Mouse (Mus musculus) hindbrain, embryonic 11.5 days (tissue): Measurements from ENCODE around the gene Plcl1. TPM values are rescaled to one million over a fixed set of nuclear protein-coding genes. Genes with fewer than 3 reads are reported as not detected.

Experiments
- ATAC-seq: fragments of 200-750 bp; cut with Nextera tagmentation; 2 replicates; pipeline ENCODE4 v1.8.0; 2017; ENCODE audit warnings: mild to moderate bottlenecking, moderate TSS enrichment, moderate library complexity; ENCODE audit not compliant: low FRiP score
- DNase-seq: peaks from one replicate; pipeline ENCODE4 v3.0.0-alpha.2; 2015; ENCODE audit warnings: low spot score
- H3K27ac ChIP-seq: fragments of 300-500 bp; sonication (generic); 2 replicates; pipeline ENCODE4 v1.5.1; 2014; ENCODE audit warnings: mild to moderate bottlenecking, low read depth, low read length
- H3K27me3 ChIP-seq: fragments of 300-500 bp; sonication (generic); 2 replicates; pipeline ENCODE4 v1.6.1; 2014; ENCODE audit warnings: mild to moderate bottlenecking, low read length, moderate library complexity, mixed read lengths; ENCODE audit not compliant: control insufficient read depth, insufficient read depth
- H3K36me3 ChIP-seq: fragments of 300-500 bp; sonication (generic); 2 replicates; pipeline ENCODE4 v1.6.1; 2014; ENCODE audit warnings: mild to moderate bottlenecking, low read length, moderate library complexity, mixed read lengths; ENCODE audit not compliant: control insufficient read depth, insufficient read depth
- H3K4me1 ChIP-seq: fragments of 300-500 bp; sonication (generic); replicated peaks from 2 replicates; pipeline ENCODE4 v1.6.1; 2014; ENCODE audit warnings: low read length, mixed read lengths; ENCODE audit not compliant: control insufficient read depth, insufficient read depth
- H3K4me2 ChIP-seq: fragments of 300-500 bp; sonication (generic); replicated peaks from 2 replicates; pipeline ENCODE4 v1.6.1; 2014; ENCODE audit warnings: mild to moderate bottlenecking, low read depth, low read length
- H3K4me3 ChIP-seq: fragments of 300-500 bp; sonication (generic); 2 replicates; pipeline ENCODE4 v1.5.1; 2014; ENCODE audit warnings: low read depth, low read length
- H3K9ac ChIP-seq: fragments of 300-500 bp; sonication (generic); 2 replicates; pipeline ENCODE4 v1.6.1; 2014; ENCODE audit warnings: low read depth, low read length
- H3K9me3 ChIP-seq: fragments of 300-500 bp; sonication (generic); 2 replicates; pipeline ENCODE4 v1.6.1; 2016; ENCODE audit warnings: low read length; ENCODE audit not compliant: control insufficient read depth
- WGBS: fragments of 180-500 bp; shearing (Covaris S2); extraction: QIAGEN DNeasy Blood & Tissue Kit; methylation state at CpG from one replicate; pipeline ENCODE4 v1.1.7; 2014; 5-methylcytosine and 5-hydroxymethylcytosine counted together
- polyA plus RNA-seq: library from polyadenylated mRNA; unstranded; fragments of >200 nt; fragmentation: Nextera tagmentation; extraction: Ambion mirVana; gene quantifications from 2 replicates; pipeline ENCODE4 v1.2.1, GENCODE M21; 2014

Plcl1 gene
- polyA plus RNA-seq, 1 experiment from 2014 or later: 2.8 TPM

- Histone ChIP-seq H3K9me3 (no peaks in the 10 kb centered on the region), H3K36me3 (no peaks in the 10 kb centered on the region), H3K27me3 (no peaks in the 10 kb centered on the region), H3K27ac (peak overlapping the region; percentile 59), H3K4me2 (no peak overlapping the region), H3K4me3 (no peak overlapping the region), H3K9ac (0 out of 2 replicates have a peak overlapping the region, but pooled peaks have one; percentile 25), H3K4me1 (no peaks in the 10 kb centered on the region)
- ATAC-seq (peak; percentile 90), DNase-seq (peak; percentile 51)
- WGBS: 29% methylated on average over 11 of the region's 11 CpGs
Measured at GRCm38 (mm10) chr1:55665828-55666673, 260.3 kb downstream of the Plcl1 start.

- ATAC-seq (peak; percentile 28; the same call in 1 of the 2 replicates), DNase-seq (no peak)
- Histone ChIP-seq H3K27ac (peak overlapping the region; percentile 59), H3K27me3 (no peaks in the 10 kb centered on the region), H3K4me3 (no peak overlapping the region), H3K9me3 (no peaks in the 10 kb centered on the region), H3K4me2 (no peak overlapping the region), H3K9ac (no peak overlapping the region), H3K36me3 (no peaks in the 10 kb centered on the region), H3K4me1 (no peaks in the 10 kb centered on the region)
- WGBS: 48% methylated on average over 5 of the region's 5 CpGs
Measured at GRCm38 (mm10) chr1:55666798-55667197, 261.1 kb downstream of the Plcl1 start.

- H3K9ac ChIP-seq: no peak overlapping the region
- H3K36me3 ChIP-seq: no peaks in the 10 kb centered on the region
- H3K4me3 ChIP-seq: no peak overlapping the region
- H3K27me3 ChIP-seq: no peaks in the 10 kb centered on the region
- 65% methylated on average over 4 of the region's 4 CpGs for WGBS
- ATAC-seq (no peak), DNase-seq (no peak)
- H3K4me2 ChIP-seq: no peak overlapping the region
- H3K4me1 ChIP-seq: no peaks in the 10 kb centered on the region
- H3K27ac ChIP-seq: no peak overlapping the region
- H3K9me3 ChIP-seq: no peaks in the 10 kb centered on the region
Measured at GRCm38 (mm10) chr1:55668622-55669237, 263.0 kb downstream of the Plcl1 start.

- no peak overlapping the region for H3K4me3 ChIP-seq
- ATAC-seq: no peak
- H3K27me3 ChIP-seq: no peaks in the 10 kb centered on the region
- no peaks in the 10 kb centered on the region for H3K36me3 ChIP-seq
- H3K4me2 ChIP-seq: no peak overlapping the region
- H3K4me1 ChIP-seq: no peaks in the 10 kb centered on the region
- 93% methylated on average over 3 of the region's 3 CpGs for WGBS
- no peaks in the 10 kb centered on the region for H3K9me3 ChIP-seq
- H3K9ac ChIP-seq: no peak overlapping the region
- no peak overlapping the region for H3K27ac ChIP-seq
- no peak for DNase-seq
Measured at GRCm38 (mm10) chr1:55682676-55683075, 277.0 kb downstream of the Plcl1 start.

GRCm38 (mm10) chr1:55686261-55686660, 280.5 kb downstream of the Plcl1 start:
- no peaks in the 10 kb centered on the region for H3K36me3 ChIP-seq
- WGBS: 80% methylated on average over 5 of the region's 5 CpGs
- no peak overlapping the region for H3K9ac ChIP-seq
- no peaks in the 10 kb centered on the region for H3K27me3 ChIP-seq
- no peak overlapping the region for H3K27ac ChIP-seq
- no peak for ATAC-seq
- H3K9me3 ChIP-seq: no peaks in the 10 kb centered on the region
- DNase-seq: no peak
- H3K4me1 ChIP-seq: no peaks in the 10 kb centered on the region
- no peak overlapping the region for H3K4me2 ChIP-seq
- H3K4me3 ChIP-seq: no peak overlapping the region

- Histone ChIP-seq H3K4me3 (no peak overlapping the region), H3K27me3 (no peaks in the 10 kb centered on the region), H3K36me3 (no peaks in the 10 kb centered on the region), H3K27ac (no peak overlapping the region), H3K4me1 (no peaks in the 10 kb centered on the region), H3K9me3 (no peaks in the 10 kb centered on the region), H3K9ac (no peak overlapping the region), H3K4me2 (no peak overlapping the region)
- ATAC-seq (no peak), DNase-seq (no peak)
- 87% methylated on average over 10 of the region's 10 CpGs for WGBS
Measured at GRCm38 (mm10) chr1:55693636-55694220, 288.0 kb downstream of the Plcl1 start.

GRCm38 (mm10) chr1:55696206-55696605, 290.5 kb downstream of the Plcl1 start:
- Histone ChIP-seq H3K9me3 (no peaks in the 10 kb centered on the region), H3K27ac (no peak overlapping the region), H3K4me2 (no peak overlapping the region), H3K36me3 (no peaks in the 10 kb centered on the region), H3K9ac (no peak overlapping the region), H3K4me3 (no peak overlapping the region), H3K4me1 (no peaks in the 10 kb centered on the region), H3K27me3 (no peaks in the 10 kb centered on the region)
- DNase-seq (no peak), ATAC-seq (no peak)
- 94% methylated on average over 5 of the region's 5 CpGs for WGBS

GRCm38 (mm10) chr1:55699393-55699970, 293.8 kb downstream of the Plcl1 start:
- H3K27me3 ChIP-seq: no peaks in the 10 kb centered on the region; the same call in 1 of the 2 replicates
- DNase-seq (no peak), ATAC-seq (no peak)
- H3K27ac ChIP-seq: no peak overlapping the region
- no peaks in the 10 kb centered on the region for H3K36me3 ChIP-seq
- H3K4me1 ChIP-seq: peaks cover 3% of the 10 kb centered on the region; the same call in 1 of the 2 replicates
- H3K4me2 ChIP-seq: no peak overlapping the region
- WGBS: 84% methylated on average over 3 of the region's 3 CpGs
- H3K9ac ChIP-seq: no peak overlapping the region
- H3K4me3 ChIP-seq: no peak overlapping the region
- no peaks in the 10 kb centered on the region for H3K9me3 ChIP-seq
